Mouse (Mus musculus): ENCODE results near the gene Fdxr.

Fdxr gene

DNA sequence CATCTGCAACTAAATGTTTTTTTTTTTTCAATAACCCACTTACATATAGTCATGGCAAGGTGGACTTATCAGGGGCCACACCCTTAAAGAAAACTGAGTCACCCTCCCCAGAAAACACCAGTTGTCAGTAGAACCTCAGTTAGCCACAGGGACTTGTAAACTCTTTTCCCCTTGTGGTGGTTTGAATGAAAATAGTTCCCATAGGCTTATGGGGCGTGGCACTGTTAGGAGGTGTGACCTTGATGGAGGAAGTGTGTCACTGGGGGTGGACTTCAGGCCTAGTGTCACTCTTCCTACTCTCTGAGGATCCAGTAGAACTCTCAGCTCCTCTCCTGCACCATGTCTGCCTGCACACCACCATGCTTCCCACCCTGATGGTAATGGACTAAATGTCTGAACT, 2.9 kb upstream of the Fdxr start:
- TF ChIP-seq GATA4 (IDR thresholded peaks at IDR 0.05; ENCODE audit: insufficient replicate concordance, low read length) = no peak

DNA sequence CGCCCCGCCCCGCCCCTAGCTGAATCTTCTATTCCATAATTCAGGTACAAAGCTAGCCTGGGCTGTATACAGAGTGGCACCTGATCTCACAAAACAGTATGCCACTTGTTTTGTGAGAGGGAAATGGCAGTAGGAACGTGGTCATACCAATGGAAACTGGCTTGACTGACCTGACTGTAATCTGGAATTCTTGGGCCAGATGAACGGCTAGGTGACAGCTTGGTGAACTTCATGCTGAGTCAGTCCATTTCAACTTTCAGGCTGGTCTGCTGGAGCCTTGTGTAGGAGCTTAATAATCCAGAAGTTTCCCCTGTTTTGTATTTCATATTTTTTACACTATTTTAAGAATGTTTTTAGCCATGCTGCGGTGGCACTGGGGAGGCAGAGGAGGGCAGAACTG, 1.3 kb upstream of the Fdxr start:
- no peak for TF ChIP-seq GATA4 (IDR thresholded peaks at IDR 0.05; ENCODE audit: insufficient replicate concordance, low read length)

DNA sequence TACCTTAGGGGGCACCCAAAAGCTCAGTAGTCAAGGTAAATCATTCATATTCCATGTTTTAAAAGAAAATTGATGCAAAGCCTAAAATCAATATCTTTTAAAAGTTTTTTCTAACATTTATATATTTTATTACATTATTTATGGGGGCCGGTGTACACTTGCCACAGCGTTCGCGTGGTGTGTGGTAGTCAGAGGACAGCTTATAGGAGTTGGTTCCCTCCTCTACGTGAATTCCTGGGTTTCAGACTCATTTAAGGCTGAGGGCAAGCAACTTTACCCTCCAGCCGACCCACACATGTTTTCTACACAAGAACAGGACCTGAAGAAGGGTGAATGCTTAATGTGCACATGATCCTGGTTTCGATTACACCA, 740 bp upstream of the Fdxr start:
- no peak for TF ChIP-seq GATA4 (IDR thresholded peaks at IDR 0.05; ENCODE audit: insufficient replicate concordance, low read length)

DNA sequence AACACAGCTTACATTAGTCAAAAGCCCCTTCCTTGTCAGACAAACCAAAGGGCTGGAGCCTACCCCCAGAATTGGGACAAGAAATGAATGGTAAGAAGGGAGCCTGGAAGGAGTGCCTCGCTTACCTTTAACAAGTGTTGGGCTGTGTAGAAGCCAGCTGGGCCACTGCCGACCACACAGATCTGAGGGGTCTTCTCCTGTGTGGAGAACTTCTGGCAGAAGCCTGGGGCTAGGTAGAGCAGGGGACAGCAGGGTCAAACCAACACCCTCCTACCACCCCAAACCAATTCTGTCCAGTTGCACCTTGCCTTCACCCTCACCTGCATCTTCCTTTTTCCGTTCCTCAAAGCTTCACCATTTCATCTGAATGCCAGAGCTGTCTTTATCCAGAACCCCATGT, 896 bp downstream of the Fdxr start:
- TF ChIP-seq GATA4 (IDR thresholded peaks at IDR 0.05; ENCODE audit: insufficient replicate concordance, low read length) = no peak

DNA sequence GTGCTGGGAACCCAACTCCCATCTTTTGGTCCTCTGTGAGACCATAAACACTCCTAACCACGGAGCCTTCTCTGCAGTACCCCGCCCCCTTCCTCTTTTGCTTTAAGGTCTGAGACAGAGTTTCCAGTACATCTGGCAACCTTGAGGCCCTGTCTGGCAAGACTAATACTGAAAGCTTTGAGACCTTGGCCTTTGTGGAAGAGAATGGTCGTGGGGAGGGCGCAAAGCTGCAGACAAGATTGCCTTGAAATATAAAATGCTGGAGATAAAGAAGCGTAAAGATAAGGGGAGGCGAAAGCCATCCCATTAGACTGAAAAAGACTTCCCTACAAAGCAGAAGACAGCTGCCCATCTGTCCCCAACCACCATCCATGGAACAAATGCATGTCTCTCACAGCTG, 1.3 kb downstream of the Fdxr start:
- no peak for TF ChIP-seq GATA4 (IDR thresholded peaks at IDR 0.05; ENCODE audit: insufficient replicate concordance, low read length)

DNA sequence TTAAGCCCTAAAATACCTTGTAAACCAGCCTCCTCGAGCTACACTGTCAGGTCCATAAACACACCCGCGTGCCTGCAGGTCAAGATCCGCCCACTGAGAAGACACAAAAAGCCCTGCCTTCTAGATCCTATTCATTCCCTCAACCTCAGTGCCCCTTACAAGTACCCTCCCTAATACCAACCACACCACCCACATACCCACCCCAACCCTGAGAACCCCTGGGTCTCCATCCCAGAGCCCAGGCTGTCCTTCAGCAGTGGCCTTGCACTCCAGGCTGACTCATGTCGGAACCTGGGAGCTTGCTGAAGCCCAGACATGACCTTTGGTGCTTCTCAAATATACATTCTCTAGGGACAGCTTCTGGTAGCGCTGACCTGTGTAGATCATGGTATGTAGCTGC, 2.1 kb downstream of the Fdxr start:
- TF ChIP-seq GATA4 (IDR thresholded peaks at IDR 0.05; ENCODE audit: insufficient replicate concordance, low read length) = no peak

DNA sequence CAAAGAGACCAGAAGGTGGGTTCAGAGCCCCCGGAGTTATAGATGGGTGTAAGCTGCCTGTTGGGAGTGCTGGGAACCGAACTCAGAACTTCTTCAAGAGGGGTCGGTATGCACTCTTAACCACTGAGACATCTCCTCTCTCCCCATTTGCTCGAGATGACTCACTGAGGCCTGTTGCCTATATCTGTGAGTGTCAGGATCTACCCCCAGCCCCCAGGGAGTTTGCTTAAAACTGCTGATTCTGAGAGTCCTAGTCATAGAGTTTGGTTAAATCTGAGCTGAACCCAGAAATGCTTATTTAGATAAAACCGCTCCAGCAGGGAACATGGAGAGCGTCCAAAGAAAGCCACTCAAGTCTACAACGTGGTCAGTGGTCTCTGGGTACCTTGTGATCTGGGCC, 2.7 kb downstream of the Fdxr start:
- TF ChIP-seq GATA4 (IDR thresholded peaks at IDR 0.05; ENCODE audit: insufficient replicate concordance, low read length) = no peak

DNA sequence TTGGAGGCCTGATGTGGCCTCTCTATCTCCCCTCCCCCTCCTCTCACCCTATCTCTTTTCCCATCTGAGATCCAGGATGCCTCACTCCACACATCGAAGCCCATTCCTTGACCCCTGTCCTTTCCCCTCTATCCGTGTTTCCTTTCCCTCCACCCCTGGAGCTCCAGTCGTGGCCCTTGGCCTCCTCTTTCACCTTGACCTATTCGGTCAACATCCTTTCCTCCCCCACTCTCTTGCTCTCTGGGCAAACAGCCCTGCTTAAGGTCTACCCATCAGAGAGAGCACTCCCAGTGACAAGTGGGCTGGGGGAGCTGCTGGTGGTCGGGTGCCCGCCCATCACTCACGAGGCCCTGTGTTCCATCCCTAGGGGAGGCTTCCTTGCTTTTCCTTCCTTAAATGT, 3.1 kb downstream of the Fdxr start:
- no peak for TF ChIP-seq GATA4 (IDR thresholded peaks at IDR 0.05; ENCODE audit: insufficient replicate concordance, low read length)

DNA sequence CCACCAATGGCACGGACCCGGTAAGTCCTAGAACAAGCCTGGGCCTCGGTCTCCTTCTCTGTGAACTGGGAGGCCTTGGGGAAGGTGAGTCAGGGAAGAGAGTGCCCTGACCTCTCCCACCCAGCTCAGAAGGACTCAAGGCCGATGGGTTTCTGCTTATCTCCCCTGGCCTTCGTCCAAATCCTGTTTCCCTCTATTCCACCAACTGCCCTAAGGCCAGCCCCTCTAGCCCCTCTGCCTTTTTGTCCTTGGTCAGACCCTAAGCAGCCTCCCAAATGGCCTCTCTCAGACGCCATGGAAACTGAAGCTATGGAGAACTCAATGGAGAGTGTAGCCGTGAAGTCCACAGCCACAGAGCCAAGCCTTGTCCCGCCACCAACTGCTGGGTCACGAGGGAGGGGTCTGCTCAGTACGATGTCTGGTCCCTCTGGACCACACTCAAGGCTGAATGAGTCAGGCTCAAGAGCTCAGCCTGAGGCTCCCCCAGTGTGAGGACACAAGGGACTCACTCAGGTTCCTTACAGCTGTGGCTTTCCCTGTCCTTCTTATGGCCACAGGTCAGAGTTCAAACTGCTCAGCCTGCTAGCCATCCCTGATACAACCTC, 3.9 kb downstream of the Fdxr start:
- no peak for TF ChIP-seq GATA4 (IDR thresholded peaks at IDR 0.05; ENCODE audit: insufficient replicate concordance, low read length)

DNA sequence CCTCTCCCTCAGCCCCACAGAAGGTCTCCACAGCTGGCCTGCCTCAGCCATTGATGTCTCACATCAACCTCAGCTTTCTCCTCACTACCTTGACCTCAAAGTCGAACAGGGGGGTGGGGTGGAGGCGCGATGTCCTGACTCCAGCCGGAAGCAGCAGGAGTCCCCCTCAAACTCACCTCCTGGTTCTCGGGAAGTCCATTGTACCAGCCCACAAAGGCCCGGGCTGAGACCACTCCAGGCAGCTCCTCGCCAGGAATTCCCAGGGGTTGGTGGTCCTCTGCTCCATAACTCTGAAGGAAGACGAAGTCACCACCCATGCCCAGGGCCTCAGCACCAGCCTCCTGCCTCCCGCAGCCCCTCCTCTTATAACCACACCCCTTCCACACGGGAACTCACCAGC, 5.4 kb downstream of the Fdxr start:
- no peak for TF ChIP-seq GATA4 (IDR thresholded peaks at IDR 0.05; ENCODE audit: insufficient replicate concordance, low read length)

DNA sequence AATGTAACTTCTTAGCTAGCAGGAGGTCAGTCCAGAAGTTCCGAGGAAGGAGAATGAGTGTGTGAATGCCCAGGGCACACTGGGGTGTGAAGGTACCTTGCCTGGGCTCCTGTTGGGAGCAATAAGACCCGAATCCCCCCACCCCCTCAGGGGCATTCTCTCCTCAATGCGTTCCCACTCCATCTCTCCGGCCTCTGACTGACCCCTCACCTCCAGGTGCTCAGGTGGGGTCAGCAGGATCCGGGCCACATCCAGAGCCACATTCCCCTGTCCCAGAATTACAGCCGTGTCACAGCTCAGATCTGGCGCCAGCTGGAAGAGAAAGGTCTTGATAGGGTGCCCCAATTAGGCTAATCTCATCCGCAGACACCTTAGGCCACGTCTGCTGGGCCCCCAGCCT, 5.8 kb downstream of the Fdxr start:
- TF ChIP-seq GATA4 (IDR thresholded peaks at IDR 0.05; ENCODE audit: insufficient replicate concordance, low read length) = no peak

DNA sequence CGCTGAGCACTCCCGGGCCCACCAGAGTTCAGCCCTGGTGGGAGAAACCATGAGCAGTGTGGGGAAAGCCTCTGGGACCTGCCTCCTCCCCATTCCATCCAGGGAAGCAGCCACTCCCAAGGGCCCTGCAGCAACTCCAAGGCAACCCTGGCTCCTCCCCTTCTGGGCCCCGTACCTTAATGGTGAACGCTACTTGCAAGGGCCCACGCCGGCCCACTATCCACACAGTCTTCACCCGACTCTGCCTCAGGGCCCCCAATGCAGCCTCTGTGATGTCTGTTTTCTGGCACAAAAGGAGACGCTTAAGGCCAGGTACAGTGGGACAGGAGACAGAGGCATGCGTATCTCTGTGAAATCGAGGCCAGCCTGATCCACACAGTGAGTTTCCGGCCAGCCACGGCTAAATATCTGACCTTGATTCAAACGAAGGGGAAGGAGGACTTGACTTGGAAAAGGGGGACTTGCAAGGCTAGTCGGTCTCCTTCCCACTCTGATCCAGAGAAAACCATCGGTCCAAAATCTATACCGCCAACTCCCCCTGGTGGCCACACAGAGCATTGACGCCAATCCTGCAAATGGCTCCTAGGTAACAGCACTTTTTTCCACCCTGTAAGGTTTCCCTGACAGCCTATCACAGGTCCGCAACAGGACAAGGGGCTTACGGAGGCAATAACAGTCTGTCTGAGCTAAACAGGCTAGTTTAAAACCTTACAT, 6.5 kb downstream of the Fdxr start:
- no peak for TF ChIP-seq GATA4 (IDR thresholded peaks at IDR 0.05; ENCODE audit: insufficient replicate concordance, low read length)

DNA sequence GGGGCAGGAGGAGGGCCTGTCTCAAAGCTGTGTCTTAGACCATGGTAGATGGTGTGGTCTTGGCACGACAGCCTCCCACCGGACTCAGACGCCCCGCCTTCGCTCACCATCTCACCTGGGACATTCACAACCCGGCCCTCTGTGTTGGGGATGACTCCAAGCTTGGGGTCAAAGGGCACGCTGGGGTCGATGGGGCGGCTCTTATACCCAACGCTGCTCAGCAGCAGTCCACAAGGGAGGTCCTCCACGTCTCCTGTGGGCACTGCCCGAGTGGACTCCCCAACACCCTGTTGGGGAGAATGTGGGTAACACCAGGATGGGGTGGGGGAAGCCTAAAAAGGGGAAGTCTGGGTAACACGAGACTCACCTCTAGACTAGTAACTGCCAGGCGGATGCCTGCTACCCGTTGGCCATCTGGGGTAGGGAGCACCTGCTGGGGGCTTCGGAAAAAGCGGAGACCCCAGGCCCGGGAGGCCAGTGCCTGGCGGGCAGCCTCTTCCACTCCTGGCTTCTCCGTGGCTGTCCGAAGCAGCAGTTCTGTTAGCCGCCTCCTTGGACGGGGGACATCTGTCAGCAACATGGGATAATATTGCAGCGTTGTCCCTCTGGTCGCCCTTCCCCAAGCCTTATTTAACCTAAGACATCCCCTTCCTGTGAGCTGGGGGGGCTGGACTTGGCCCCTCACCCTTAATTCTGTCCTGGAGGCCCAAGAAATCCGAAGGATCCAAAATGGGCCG, 7.4 kb downstream of the Fdxr start:
- TF ChIP-seq GATA4 (IDR thresholded peaks at IDR 0.05; ENCODE audit: insufficient replicate concordance, low read length) = no peak

DNA sequence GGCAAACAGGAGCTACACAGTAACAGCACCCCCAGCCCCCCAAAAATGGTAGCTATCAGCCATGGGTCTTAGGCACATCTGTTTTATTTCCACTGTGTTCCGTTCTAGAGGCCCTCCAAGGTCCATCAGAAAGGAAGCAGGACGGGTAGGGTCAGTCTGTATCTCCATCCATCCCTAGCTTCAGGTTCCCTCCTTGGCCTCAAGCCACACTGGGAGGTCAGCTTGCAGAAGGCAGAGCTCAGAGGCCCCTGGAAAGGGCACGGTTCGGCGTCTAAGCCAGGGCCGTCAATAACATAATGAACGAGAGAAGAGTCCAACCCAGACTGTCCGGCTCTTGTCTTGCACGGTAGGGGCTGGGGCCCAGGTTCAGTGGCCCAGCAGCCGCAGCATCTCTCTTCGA, 8.9 kb downstream of the Fdxr start:
- no peak for TF ChIP-seq GATA4 (IDR thresholded peaks at IDR 0.05; ENCODE audit: insufficient replicate concordance, low read length)

DNA sequence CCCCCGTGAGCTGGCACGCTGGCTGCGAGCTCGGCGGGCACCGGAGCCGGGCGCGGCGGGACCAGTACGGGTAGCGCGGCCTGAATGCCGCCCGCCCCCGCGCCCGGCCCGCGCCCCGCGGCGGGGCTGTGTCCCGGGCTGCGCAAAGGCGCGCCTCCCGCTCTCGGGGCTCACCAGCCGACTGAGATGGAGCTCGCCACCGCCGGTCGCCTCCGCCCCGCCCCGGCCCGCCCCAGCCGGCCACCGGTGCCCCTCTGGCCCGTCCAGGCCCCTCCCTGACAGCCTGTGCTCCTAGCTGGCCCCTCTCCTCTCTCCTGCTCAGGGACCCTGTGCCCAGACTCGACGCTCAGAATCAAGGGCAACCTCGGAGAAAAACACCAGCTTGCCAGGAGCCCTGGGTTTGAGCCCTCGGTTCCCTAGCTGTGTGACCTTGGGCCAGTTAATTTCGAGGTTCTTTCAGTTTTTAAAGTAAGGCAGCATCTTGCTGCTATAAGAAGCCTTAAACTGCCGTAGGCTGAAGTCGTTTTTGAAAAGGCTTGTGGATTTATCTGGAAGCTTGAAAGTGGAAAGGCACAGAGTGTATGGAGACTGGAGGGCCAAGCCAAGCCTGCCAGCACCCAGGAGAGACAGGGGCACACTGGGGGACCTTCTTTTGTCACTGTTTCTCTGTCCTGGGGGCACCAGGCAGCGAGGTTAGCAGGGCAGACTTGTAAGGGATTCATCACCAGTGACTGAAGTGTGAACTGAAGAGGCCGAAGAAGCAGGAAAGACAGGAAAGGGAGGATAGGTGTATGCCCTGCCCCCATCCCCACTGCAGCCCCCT, 9.6 kb downstream of the Fdxr start, which contains the start of gene Grin2c:
Gene Grin2c (minus strand): TSS at position 183 of the 823 bp plus-strand sequence.
- TF ChIP-seq GATA4 (IDR thresholded peaks at IDR 0.05; ENCODE audit: insufficient replicate concordance, low read length) = no peak

DNA sequence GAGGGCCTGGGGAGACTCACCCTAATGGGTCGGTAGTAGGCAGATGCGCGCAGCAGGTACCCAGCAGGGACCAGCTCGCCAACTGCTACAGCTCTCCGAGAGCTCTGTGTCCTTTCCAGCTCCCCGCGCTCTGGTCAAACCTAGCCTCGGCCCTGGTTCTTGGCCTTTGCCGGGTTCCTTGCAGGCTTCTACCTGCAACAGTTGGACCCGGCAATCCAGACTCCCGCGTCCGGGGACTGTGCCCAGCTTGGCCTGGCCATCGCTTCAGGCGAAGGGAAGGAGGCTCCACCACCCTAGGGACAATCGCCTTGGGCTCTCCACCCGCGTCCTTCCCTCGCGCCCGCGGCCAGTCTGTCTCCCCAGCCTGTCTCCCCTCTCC, 10.5 kb downstream of the Fdxr start:
- TF ChIP-seq GATA4 (IDR thresholded peaks at IDR 0.05; ENCODE audit: insufficient replicate concordance, low read length) = no peak
